Mouse (Mus musculus): ENCODE measurements around the gene Cd274. TPM values are rescaled to one million over a fixed set of nuclear protein-coding genes. Genes with fewer than 3 reads are reported as not detected.
"Not testable (repeated sequence)": the region's sequence is repeated elsewhere in the genome, so short reads cannot be mapped to it uniquely, and the experiment has no call there.

The Cd274 gene
- polyA plus RNA-seq, 1 experiment from 2014 or later = 0.62 TPM

DNA sequence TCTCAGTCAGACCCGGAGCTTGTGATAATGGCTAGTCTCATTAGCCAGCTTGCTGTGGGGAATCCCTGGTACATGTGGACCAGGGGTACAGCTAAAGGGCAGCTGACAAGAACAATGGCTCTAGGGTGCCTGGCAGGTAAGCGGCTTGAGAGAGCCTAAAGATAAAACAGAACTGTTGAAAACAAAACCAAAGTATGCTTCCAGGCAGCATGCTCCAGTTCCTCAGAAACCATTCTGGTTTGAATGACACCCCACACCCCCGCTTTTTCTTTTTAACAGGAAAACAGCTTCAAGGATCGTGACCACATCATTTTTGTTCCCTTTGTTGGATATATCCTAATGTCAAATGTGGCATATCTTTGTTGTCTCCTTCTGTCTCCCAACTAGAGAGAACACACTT lies 43.4 kb downstream of the Cd274 start, which contains the start of gene Pdcd1lg2:
Gene Pdcd1lg2, plus strand, starts transcription at position 301 of the 400 bp plus-strand sequence.
- 0 out of 2 replicates have a peak, but pooled peaks cover 2% of the 10 kb centered on the region for H3K27me3 ChIP-seq (ENCODE audit: control insufficient read depth, insufficient read depth, low read length)

GRCm38 (mm10) chr19:29412476-29413420 lies 45.5 kb downstream of the Cd274 start:
- H3K4me2 ChIP-seq = no peak overlapping the region
- H3K9ac ChIP-seq (ENCODE audit: low read depth, low read length) = no peak overlapping the region
- H3K36me3 ChIP-seq (ENCODE audit: control insufficient read depth, insufficient read depth, low read length) = no peaks in the 10 kb centered on the region
- no peaks in the 10 kb centered on the region for H3K4me1 ChIP-seq (ENCODE audit: control insufficient read depth, insufficient read depth, low read length)
- no peaks in the 10 kb centered on the region for H3K27me3 ChIP-seq (ENCODE audit: control insufficient read depth, insufficient read depth, low read length)
- ATAC-seq (replicated peaks; ENCODE audit: insufficient number of reproducible peaks, low FRiP score, low TSS enrichment) = no peak
- no peak overlapping the region for H3K27ac ChIP-seq (ENCODE audit: low read depth, low read length)
- whole genome bisulfite sequencing (ENCODE audit: insufficient replicate concordance) = 78% methylated on average over 6 of the region's 6 CpGs
- H3K4me3 ChIP-seq (ENCODE audit: low read depth, low read length) = no peak overlapping the region
- H3K9me3 ChIP-seq (replicated peaks; ENCODE audit: control insufficient read depth, low read length) = no peaks in the 10 kb centered on the region

More for the DNA sequence above, 43.4 kb downstream of the Cd274 start, which contains the start of gene Pdcd1lg2:
- no peak for ATAC-seq (replicated peaks; ENCODE audit: insufficient number of reproducible peaks, low FRiP score, low TSS enrichment)
- no peaks in the 10 kb centered on the region for H3K4me1 ChIP-seq (ENCODE audit: control insufficient read depth, insufficient read depth, low read length)
- no peak within 1 kb of the TSS for H3K27ac ChIP-seq (ENCODE audit: low read depth, low read length)
- no peak within 1 kb of the TSS for H3K4me3 ChIP-seq (ENCODE audit: low read depth, low read length)
- H3K4me2 ChIP-seq = no peak within 1 kb of the TSS
- no peak within 1 kb of the TSS for H3K9ac ChIP-seq (ENCODE audit: low read depth, low read length)
- WGBS (ENCODE audit: insufficient replicate concordance) = 78% methylated on average over 4 of the region's 4 CpGs
- H3K9me3 ChIP-seq (replicated peaks; ENCODE audit: control insufficient read depth, low read length) = no peaks in the 10 kb centered on the region
- H3K36me3 ChIP-seq (ENCODE audit: control insufficient read depth, insufficient read depth, low read length) = no peaks in the 10 kb centered on the region

DNA sequence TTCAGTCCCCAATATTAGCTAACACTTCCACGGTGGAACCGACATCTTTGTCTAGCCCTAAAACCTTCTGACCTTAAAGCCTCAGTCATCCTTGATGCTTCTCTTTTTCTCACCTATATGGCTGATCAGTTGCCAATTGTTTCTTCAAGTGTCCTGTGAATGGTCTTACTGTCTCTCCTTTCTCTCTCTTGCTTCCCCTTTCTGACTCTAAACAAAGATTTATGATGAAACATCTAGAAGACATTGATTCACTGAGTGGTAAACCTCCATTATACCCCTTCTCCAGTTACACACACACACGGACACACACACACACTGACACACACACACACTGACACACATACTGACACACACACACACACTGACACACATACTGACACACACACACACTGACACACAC lies 47.3 kb downstream of the Cd274 start:
- Histone ChIP-seq H3K36me3 (ENCODE audit: control insufficient read depth, insufficient read depth, low read length) (no peaks in the 10 kb centered on the region), H3K27me3 (ENCODE audit: control insufficient read depth, insufficient read depth, low read length) (no peaks in the 10 kb centered on the region), H3K27ac (ENCODE audit: low read depth, low read length) (no peak overlapping the region), H3K4me1 (ENCODE audit: control insufficient read depth, insufficient read depth, low read length) (peaks cover 10% of the 10 kb centered on the region; the same call in 1 of the 2 replicates), H3K9me3 (replicated peaks; ENCODE audit: control insufficient read depth, low read length) (no peaks in the 10 kb centered on the region), H3K9ac (ENCODE audit: low read depth, low read length) (no peak overlapping the region), H3K4me2 (no peak overlapping the region), H3K4me3 (ENCODE audit: low read depth, low read length) (no peak overlapping the region)
- WGBS (ENCODE audit: insufficient replicate concordance) = 82% methylated on average over 3 of the region's 3 CpGs
- ATAC-seq (replicated peaks; ENCODE audit: insufficient number of reproducible peaks, low FRiP score, low TSS enrichment) = no peak

GRCm38 (mm10) chr19:29414917-29415316 lies 47.7 kb downstream of the Cd274 start:
- not testable (repeated sequence) for ATAC-seq (replicated peaks; ENCODE audit: insufficient number of reproducible peaks, low FRiP score, low TSS enrichment); H3K4me2 ChIP-seq; H3K27me3 ChIP-seq (ENCODE audit: control insufficient read depth, insufficient read depth, low read length); H3K4me1 ChIP-seq (ENCODE audit: control insufficient read depth, insufficient read depth, low read length); H3K9me3 ChIP-seq (replicated peaks; ENCODE audit: control insufficient read depth, low read length); H3K36me3 ChIP-seq (ENCODE audit: control insufficient read depth, insufficient read depth, low read length); H3K27ac ChIP-seq (ENCODE audit: low read depth, low read length); H3K9ac ChIP-seq (ENCODE audit: low read depth, low read length); H3K4me3 ChIP-seq (ENCODE audit: low read depth, low read length)

DNA sequence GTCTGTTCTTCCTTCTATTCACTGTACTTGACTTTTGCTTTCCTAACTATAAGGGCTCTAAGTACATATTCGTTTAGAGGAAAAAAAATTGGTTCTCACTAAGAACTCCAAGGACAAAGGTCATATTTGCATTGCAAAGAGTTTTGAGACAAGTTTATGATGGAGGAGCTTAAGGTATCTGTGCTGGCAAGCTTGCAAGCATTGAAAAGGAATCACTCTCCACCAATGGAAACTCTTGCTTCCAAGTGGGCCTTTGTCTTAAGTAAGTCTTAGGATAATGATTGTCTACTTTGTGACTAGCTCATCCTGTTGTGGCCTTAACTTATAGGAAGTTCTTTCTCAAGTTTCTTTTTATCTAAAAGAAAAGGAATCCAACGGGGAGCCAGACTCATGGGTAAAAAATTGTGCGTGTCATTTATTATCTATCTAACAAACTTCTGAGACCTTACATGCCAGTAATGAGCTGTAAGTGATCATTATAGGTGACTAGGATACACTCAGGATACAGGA lies 49.2 kb downstream of the Cd274 start:
- peaks cover 10% of the 10 kb centered on the region; the same call in 1 of the 2 replicates for H3K4me1 ChIP-seq (ENCODE audit: control insufficient read depth, insufficient read depth, low read length)
- H3K9ac ChIP-seq (ENCODE audit: low read depth, low read length) = no peak overlapping the region
- H3K4me3 ChIP-seq (ENCODE audit: low read depth, low read length) = no peak overlapping the region
- H3K9me3 ChIP-seq (replicated peaks; ENCODE audit: control insufficient read depth, low read length) = no peaks in the 10 kb centered on the region
- H3K27me3 ChIP-seq (ENCODE audit: control insufficient read depth, insufficient read depth, low read length) = no peaks in the 10 kb centered on the region
- H3K36me3 ChIP-seq (ENCODE audit: control insufficient read depth, insufficient read depth, low read length) = no peaks in the 10 kb centered on the region
- H3K4me2 ChIP-seq = no peak overlapping the region
- ATAC-seq (replicated peaks; ENCODE audit: insufficient number of reproducible peaks, low FRiP score, low TSS enrichment) = no peak
- H3K27ac ChIP-seq (ENCODE audit: low read depth, low read length) = no peak overlapping the region
- WGBS (ENCODE audit: insufficient replicate concordance) = 57% methylated on average over 3 of the region's 3 CpGs

- Histone ChIP-seq H3K27ac (ENCODE audit: low read depth, low read length) (no peak overlapping the region), H3K4me3 (ENCODE audit: low read depth, low read length) (no peak overlapping the region), H3K4me2 (no peak overlapping the region), H3K36me3 (ENCODE audit: control insufficient read depth, insufficient read depth, low read length) (no peaks in the 10 kb centered on the region), H3K4me1 (ENCODE audit: control insufficient read depth, insufficient read depth, low read length) (peaks cover 10% of the 10 kb centered on the region; the same call in 1 of the 2 replicates), H3K27me3 (ENCODE audit: control insufficient read depth, insufficient read depth, low read length) (no peaks in the 10 kb centered on the region), H3K9ac (ENCODE audit: low read depth, low read length) (no peak overlapping the region), H3K9me3 (replicated peaks; ENCODE audit: control insufficient read depth, low read length) (no peaks in the 10 kb centered on the region)
- 40% methylated on average over 2 of the region's 2 CpGs for WGBS (ENCODE audit: insufficient replicate concordance)
- ATAC-seq (replicated peaks; ENCODE audit: insufficient number of reproducible peaks, low FRiP score, low TSS enrichment) = no peak
These were observed 49.9 kb downstream of the Cd274 start for GRCm38 (mm10) chr19:29417188-29417587.

DNA sequence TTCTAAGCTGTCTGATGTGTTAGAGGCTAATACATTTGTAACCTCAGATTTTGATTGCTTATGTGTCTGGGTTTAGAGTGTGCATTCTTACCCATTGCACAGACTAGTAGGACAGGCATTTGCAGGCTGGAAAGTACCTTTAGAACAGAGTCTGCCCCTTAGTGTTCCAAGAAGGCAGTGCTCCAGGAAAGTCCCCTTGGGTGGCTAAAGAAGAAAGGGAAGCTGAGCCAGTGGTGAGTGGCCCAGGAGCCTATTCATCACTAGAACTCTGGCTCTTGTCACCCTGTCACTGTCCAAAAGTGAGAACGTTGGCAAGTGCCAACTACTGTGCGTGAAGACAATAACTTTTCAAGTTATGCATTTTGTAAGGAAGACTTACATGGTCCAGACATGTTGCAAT lies 50.6 kb downstream of the Cd274 start:
- WGBS (ENCODE audit: insufficient replicate concordance) = 25% methylated on average over 2 of the region's 2 CpGs
- Histone ChIP-seq H3K4me2 (no peak overlapping the region), H3K27ac (ENCODE audit: low read depth, low read length) (no peak overlapping the region)

GRCm38 (mm10) chr19:29418661-29419115 lies 51.4 kb downstream of the Cd274 start:
- Histone ChIP-seq H3K4me3 (ENCODE audit: low read depth, low read length) (no peak overlapping the region), H3K27ac (ENCODE audit: low read depth, low read length) (peak overlapping the region; percentile 57), H3K27me3 (ENCODE audit: control insufficient read depth, insufficient read depth, low read length) (no peaks in the 10 kb centered on the region), H3K4me2 (peak overlapping the region; percentile 40), H3K9ac (ENCODE audit: low read depth, low read length) (0 out of 2 replicates have a peak overlapping the region, but pooled peaks have one; percentile 43), H3K4me1 (ENCODE audit: control insufficient read depth, insufficient read depth, low read length) (peaks cover 10% of the 10 kb centered on the region; the same call in 1 of the 2 replicates), H3K36me3 (ENCODE audit: control insufficient read depth, insufficient read depth, low read length) (no peaks in the 10 kb centered on the region), H3K9me3 (replicated peaks; ENCODE audit: control insufficient read depth, low read length) (no peaks in the 10 kb centered on the region)
- 19% methylated on average over 9 of the region's 9 CpGs for WGBS (ENCODE audit: insufficient replicate concordance)
- no peak for ATAC-seq (replicated peaks; ENCODE audit: insufficient number of reproducible peaks, low FRiP score, low TSS enrichment)

More for the DNA sequence above, 50.6 kb downstream of the Cd274 start:
- H3K9me3 ChIP-seq (replicated peaks; ENCODE audit: control insufficient read depth, low read length) = no peaks in the 10 kb centered on the region
- H3K4me1 ChIP-seq (ENCODE audit: control insufficient read depth, insufficient read depth, low read length) = peaks cover 10% of the 10 kb centered on the region; the same call in 1 of the 2 replicates
- no peak overlapping the region for H3K9ac ChIP-seq (ENCODE audit: low read depth, low read length)
- H3K4me3 ChIP-seq (ENCODE audit: low read depth, low read length) = no peak overlapping the region
- H3K36me3 ChIP-seq (ENCODE audit: control insufficient read depth, insufficient read depth, low read length) = no peaks in the 10 kb centered on the region
- ATAC-seq (replicated peaks; ENCODE audit: insufficient number of reproducible peaks, low FRiP score, low TSS enrichment) = no peak
- H3K27me3 ChIP-seq (ENCODE audit: control insufficient read depth, insufficient read depth, low read length) = no peaks in the 10 kb centered on the region
